Mouse (Mus musculus): ENCODE measurements around the gene Osbpl8. TPM values are rescaled to one million over a fixed set of nuclear protein-coding genes. Genes with fewer than 3 reads are reported as not detected.

The Osbpl8 gene
- polyA plus RNA-seq, 1 experiment = 16.4 TPM

- H3K4me1 ChIP-seq (ENCODE audit: control insufficient read depth, insufficient read depth, low read length) = peaks cover 1% of the 10 kb centered on the region
- no peaks in the 10 kb centered on the region for H3K36me3 ChIP-seq (ENCODE audit: control insufficient read depth, insufficient read depth, low read length, poor library complexity, severe bottlenecking)
- H3K4me3 ChIP-seq (ENCODE audit: low read depth, low read length) = no peak overlapping the region
- no peak overlapping the region for H3K9ac ChIP-seq (ENCODE audit: low read depth, poor library complexity, severe bottlenecking)
- no peaks in the 10 kb centered on the region for H3K27me3 ChIP-seq (ENCODE audit: control insufficient read depth, insufficient read depth, low read length, poor library complexity, severe bottlenecking)
- H3K27ac ChIP-seq (ENCODE audit: insufficient read depth, low read length) = no peak overlapping the region
- H3K9me3 ChIP-seq (replicated peaks; ENCODE audit: control insufficient read depth, insufficient read depth, low read length, poor library complexity, severe bottlenecking) = no peaks in the 10 kb centered on the region
- TF ChIP-seq CTCF (IDR thresholded peaks at IDR 0.05; ENCODE audit: low read depth, low read length) = no peak
- TF ChIP-seq EP300 (IDR thresholded peaks at IDR 0.05; ENCODE audit: insufficient read depth, low read depth, low read length) = no peak
- no peak for TF ChIP-seq POLR2A (IDR thresholded peaks at IDR 0.05; ENCODE audit: insufficient read depth, low read length)
Observed at GRCm38 (mm10) chr10:111201120-111201519, 36.6 kb downstream of the Osbpl8 start.

- H3K36me3 ChIP-seq (ENCODE audit: control insufficient read depth, insufficient read depth, low read length, poor library complexity, severe bottlenecking) = no peaks in the 10 kb centered on the region
- H3K27me3 ChIP-seq (ENCODE audit: control insufficient read depth, insufficient read depth, low read length, poor library complexity, severe bottlenecking) = no peaks in the 10 kb centered on the region
- no peak overlapping the region for H3K27ac ChIP-seq (ENCODE audit: insufficient read depth, low read length)
- TF ChIP-seq CTCF (IDR thresholded peaks at IDR 0.05; ENCODE audit: low read depth, low read length) (no peak), EP300 (IDR thresholded peaks at IDR 0.05; ENCODE audit: insufficient read depth, low read depth, low read length) (no peak), POLR2A (IDR thresholded peaks at IDR 0.05; ENCODE audit: insufficient read depth, low read length) (no peak)
- H3K9ac ChIP-seq (ENCODE audit: low read depth, poor library complexity, severe bottlenecking) = no peak overlapping the region
- H3K4me3 ChIP-seq (ENCODE audit: low read depth, low read length) = no peak overlapping the region
- no peaks in the 10 kb centered on the region for H3K9me3 ChIP-seq (replicated peaks; ENCODE audit: control insufficient read depth, insufficient read depth, low read length, poor library complexity, severe bottlenecking)
- H3K4me1 ChIP-seq (ENCODE audit: control insufficient read depth, insufficient read depth, low read length) = peaks cover 1% of the 10 kb centered on the region
Observed at GRCm38 (mm10) chr10:111201666-111202065, 37.1 kb downstream of the Osbpl8 start.

- Histone ChIP-seq H3K4me3 (ENCODE audit: low read depth, low read length) (no peak overlapping the region), H3K27ac (ENCODE audit: insufficient read depth, low read length) (no peak overlapping the region), H3K36me3 (ENCODE audit: control insufficient read depth, insufficient read depth, low read length, poor library complexity, severe bottlenecking) (no peaks in the 10 kb centered on the region), H3K4me1 (ENCODE audit: control insufficient read depth, insufficient read depth, low read length) (peaks cover 1% of the 10 kb centered on the region), H3K27me3 (ENCODE audit: control insufficient read depth, insufficient read depth, low read length, poor library complexity, severe bottlenecking) (no peaks in the 10 kb centered on the region), H3K9me3 (replicated peaks; ENCODE audit: control insufficient read depth, insufficient read depth, low read length, poor library complexity, severe bottlenecking) (no peaks in the 10 kb centered on the region), H3K9ac (ENCODE audit: low read depth, poor library complexity, severe bottlenecking) (no peak overlapping the region)
- TF ChIP-seq EP300 (IDR thresholded peaks at IDR 0.05; ENCODE audit: insufficient read depth, low read depth, low read length) = no peak
- TF ChIP-seq CTCF (IDR thresholded peaks at IDR 0.05; ENCODE audit: low read depth, low read length) = no peak
- no peak for TF ChIP-seq POLR2A (IDR thresholded peaks at IDR 0.05; ENCODE audit: insufficient read depth, low read length)
Observed at GRCm38 (mm10) chr10:111204089-111204488, 39.5 kb downstream of the Osbpl8 start.

GRCm38 (mm10) chr10:111205421-111205820, 40.9 kb downstream of the Osbpl8 start:
- Histone ChIP-seq H3K4me3 (ENCODE audit: low read depth, low read length) (no peak overlapping the region), H3K27ac (ENCODE audit: insufficient read depth, low read length) (no peak overlapping the region), H3K36me3 (ENCODE audit: control insufficient read depth, insufficient read depth, low read length, poor library complexity, severe bottlenecking) (no peaks in the 10 kb centered on the region), H3K4me1 (ENCODE audit: control insufficient read depth, insufficient read depth, low read length) (peaks cover 1% of the 10 kb centered on the region), H3K27me3 (ENCODE audit: control insufficient read depth, insufficient read depth, low read length, poor library complexity, severe bottlenecking) (no peaks in the 10 kb centered on the region), H3K9me3 (replicated peaks; ENCODE audit: control insufficient read depth, insufficient read depth, low read length, poor library complexity, severe bottlenecking) (no peaks in the 10 kb centered on the region), H3K9ac (ENCODE audit: low read depth, poor library complexity, severe bottlenecking) (no peak overlapping the region)
- TF ChIP-seq POLR2A (IDR thresholded peaks at IDR 0.05; ENCODE audit: insufficient read depth, low read length) = no peak
- no peak for TF ChIP-seq CTCF (IDR thresholded peaks at IDR 0.05; ENCODE audit: low read depth, low read length)
- no peak for TF ChIP-seq EP300 (IDR thresholded peaks at IDR 0.05; ENCODE audit: insufficient read depth, low read depth, low read length)

GRCm38 (mm10) chr10:111207386-111207785, 42.8 kb downstream of the Osbpl8 start:
- Histone ChIP-seq H3K36me3 (ENCODE audit: control insufficient read depth, insufficient read depth, low read length, poor library complexity, severe bottlenecking) (no peaks in the 10 kb centered on the region), H3K27ac (ENCODE audit: insufficient read depth, low read length) (no peak overlapping the region), H3K27me3 (ENCODE audit: control insufficient read depth, insufficient read depth, low read length, poor library complexity, severe bottlenecking) (no peaks in the 10 kb centered on the region), H3K9me3 (replicated peaks; ENCODE audit: control insufficient read depth, insufficient read depth, low read length, poor library complexity, severe bottlenecking) (no peaks in the 10 kb centered on the region), H3K4me3 (ENCODE audit: low read depth, low read length) (no peak overlapping the region), H3K4me1 (ENCODE audit: control insufficient read depth, insufficient read depth, low read length) (no peaks in the 10 kb centered on the region), H3K9ac (ENCODE audit: low read depth, poor library complexity, severe bottlenecking) (no peak overlapping the region)
- TF ChIP-seq POLR2A (IDR thresholded peaks at IDR 0.05; ENCODE audit: insufficient read depth, low read length) (no peak), EP300 (IDR thresholded peaks at IDR 0.05; ENCODE audit: insufficient read depth, low read depth, low read length) (no peak), CTCF (IDR thresholded peaks at IDR 0.05; ENCODE audit: low read depth, low read length) (no peak)

GRCm38 (mm10) chr10:111214084-111214483, 49.5 kb downstream of the Osbpl8 start:
- H3K4me3 ChIP-seq (ENCODE audit: low read depth, low read length) = no peak overlapping the region

More at GRCm38 (mm10) chr10:111214084-111214483, 49.5 kb downstream of the Osbpl8 start:
- no peak overlapping the region for H3K27ac ChIP-seq (ENCODE audit: insufficient read depth, low read length)
- TF ChIP-seq POLR2A (IDR thresholded peaks at IDR 0.05; ENCODE audit: insufficient read depth, low read length) (no peak), CTCF (IDR thresholded peaks at IDR 0.05; ENCODE audit: low read depth, low read length) (no peak), EP300 (IDR thresholded peaks at IDR 0.05; ENCODE audit: insufficient read depth, low read depth, low read length) (no peak)
- H3K27me3 ChIP-seq (ENCODE audit: control insufficient read depth, insufficient read depth, low read length, poor library complexity, severe bottlenecking) = no peaks in the 10 kb centered on the region; the same call in 1 of the 2 replicates
- no peaks in the 10 kb centered on the region for H3K36me3 ChIP-seq (ENCODE audit: control insufficient read depth, insufficient read depth, low read length, poor library complexity, severe bottlenecking)
- no peaks in the 10 kb centered on the region for H3K4me1 ChIP-seq (ENCODE audit: control insufficient read depth, insufficient read depth, low read length)
- no peaks in the 10 kb centered on the region for H3K9me3 ChIP-seq (replicated peaks; ENCODE audit: control insufficient read depth, insufficient read depth, low read length, poor library complexity, severe bottlenecking)
- no peak overlapping the region for H3K9ac ChIP-seq (ENCODE audit: low read depth, poor library complexity, severe bottlenecking)
